Mouse (Mus musculus): ENCODE measurements around the gene Hils1. TPM values are rescaled to one million over a fixed set of nuclear protein-coding genes. Genes with fewer than 3 reads are reported as not detected.

Hils1 gene
- polyA plus RNA-seq, 1 experiment from 2014 or later = not detected

- H3K27me3 ChIP-seq = peaks cover 82% of the 10 kb centered on the region
- no peak overlapping the region for H3K27ac ChIP-seq
- H3K9ac ChIP-seq = peak overlapping the region; percentile 40; the same call in 1 of the 2 replicates
- ATAC-seq = peak; percentile 42
- H3K4me1 ChIP-seq = peaks cover 20% of the 10 kb centered on the region
- no peaks in the 10 kb centered on the region for H3K9me3 ChIP-seq (replicated peaks)
- peak overlapping the region; percentile 64 for H3K4me2 ChIP-seq
- WGBS = under 1% methylated on average over 18 of the region's 18 CpGs
- H3K36me3 ChIP-seq (ENCODE audit: poor library complexity, severe bottlenecking) = no peaks in the 10 kb centered on the region
- H3K4me3 ChIP-seq = peak overlapping the region; percentile 32
Measured at GRCm38 (mm10) chr11:94937335-94937781, 30.0 kb upstream of the Hils1 start.

- peak overlapping the region; percentile 40; the same call in 1 of the 2 replicates for H3K9ac ChIP-seq
- peak overlapping the region; percentile 32 for H3K4me3 ChIP-seq
- peaks cover 79% of the 10 kb centered on the region for H3K27me3 ChIP-seq
- no peaks in the 10 kb centered on the region for H3K9me3 ChIP-seq (replicated peaks)
- no peaks in the 10 kb centered on the region for H3K36me3 ChIP-seq (ENCODE audit: poor library complexity, severe bottlenecking)
- H3K4me2 ChIP-seq = peak overlapping the region; percentile 64
- peaks cover 20% of the 10 kb centered on the region for H3K4me1 ChIP-seq
- ATAC-seq = no peak
- H3K27ac ChIP-seq = no peak overlapping the region
- 1% methylated on average over 15 of the region's 15 CpGs for WGBS
Measured at GRCm38 (mm10) chr11:94937787-94938186, 29.6 kb upstream of the Hils1 start.

GRCm38 (mm10) chr11:94938296-94938695 is 29.1 kb upstream of the Hils1 start:
- Histone ChIP-seq H3K27me3 (peaks cover 75% of the 10 kb centered on the region), H3K27ac (no peak overlapping the region), H3K9me3 (replicated peaks) (no peaks in the 10 kb centered on the region), H3K4me1 (peaks cover 20% of the 10 kb centered on the region), H3K4me2 (peak overlapping the region; percentile 64; the same call in 1 of the 2 replicates), H3K9ac (no peak overlapping the region), H3K36me3 (ENCODE audit: poor library complexity, severe bottlenecking) (no peaks in the 10 kb centered on the region), H3K4me3 (no peak overlapping the region)
- ATAC-seq = no peak
- 24% methylated on average over 9 of the region's 9 CpGs for WGBS

- H3K9ac ChIP-seq = no peak overlapping the region
- 22% methylated on average over 4 of the region's 4 CpGs for WGBS
- H3K27me3 ChIP-seq = peaks cover 66% of the 10 kb centered on the region
- peaks cover 20% of the 10 kb centered on the region for H3K4me1 ChIP-seq
- no peak overlapping the region for H3K27ac ChIP-seq
- H3K9me3 ChIP-seq (replicated peaks) = no peaks in the 10 kb centered on the region
- no peak overlapping the region for H3K4me2 ChIP-seq
- no peak overlapping the region for H3K4me3 ChIP-seq
- ATAC-seq = no peak
- no peaks in the 10 kb centered on the region for H3K36me3 ChIP-seq (ENCODE audit: poor library complexity, severe bottlenecking)
Measured at GRCm38 (mm10) chr11:94939280-94939679, 28.1 kb upstream of the Hils1 start.

- 42% methylated on average over 9 of the region's 9 CpGs for WGBS
- Histone ChIP-seq H3K27ac (no peak overlapping the region), H3K4me2 (no peak overlapping the region), H3K9ac (no peak overlapping the region), H3K9me3 (replicated peaks) (no peaks in the 10 kb centered on the region), H3K36me3 (ENCODE audit: poor library complexity, severe bottlenecking) (no peaks in the 10 kb centered on the region), H3K4me1 (peaks cover 19% of the 10 kb centered on the region), H3K27me3 (peaks cover 52% of the 10 kb centered on the region), H3K4me3 (no peak overlapping the region)
- ATAC-seq = no peak
Measured at GRCm38 (mm10) chr11:94941121-94941520, 26.3 kb upstream of the Hils1 start.

- peaks cover 49% of the 10 kb centered on the region for H3K27me3 ChIP-seq
- ATAC-seq = no peak
Measured at GRCm38 (mm10) chr11:94941776-94942175, 25.6 kb upstream of the Hils1 start.

GRCm38 (mm10) chr11:94942282-94943023 is 24.9 kb upstream of the Hils1 start:
- H3K4me2 ChIP-seq = no peak overlapping the region
- H3K36me3 ChIP-seq (ENCODE audit: poor library complexity, severe bottlenecking) = no peaks in the 10 kb centered on the region
- peaks cover 8% of the 10 kb centered on the region for H3K4me1 ChIP-seq
- peaks cover 47% of the 10 kb centered on the region for H3K27me3 ChIP-seq
- H3K27ac ChIP-seq = no peak overlapping the region
- no peak overlapping the region for H3K4me3 ChIP-seq
- no peak overlapping the region for H3K9ac ChIP-seq
- ATAC-seq = no peak
- no peaks in the 10 kb centered on the region for H3K9me3 ChIP-seq (replicated peaks)
- WGBS = 50% methylated on average over 13 of the region's 13 CpGs

More at GRCm38 (mm10) chr11:94941776-94942175, 25.6 kb upstream of the Hils1 start:
- Histone ChIP-seq H3K36me3 (ENCODE audit: poor library complexity, severe bottlenecking) (no peaks in the 10 kb centered on the region), H3K4me2 (no peak overlapping the region), H3K4me1 (peaks cover 13% of the 10 kb centered on the region), H3K27ac (no peak overlapping the region), H3K9ac (no peak overlapping the region), H3K4me3 (no peak overlapping the region), H3K9me3 (replicated peaks) (no peaks in the 10 kb centered on the region)
- WGBS = 85% methylated on average over 8 of the region's 8 CpGs

- H3K4me2 ChIP-seq = no peak overlapping the region
- 83% methylated on average over 15 of the region's 15 CpGs for WGBS
- H3K4me3 ChIP-seq = no peak overlapping the region
- H3K27me3 ChIP-seq = peaks cover 41% of the 10 kb centered on the region
- ATAC-seq = no peak
- H3K9ac ChIP-seq = no peak overlapping the region
- H3K4me1 ChIP-seq = 0 out of 2 replicates have a peak, but pooled peaks cover 2% of the 10 kb centered on the region
- no peaks in the 10 kb centered on the region for H3K9me3 ChIP-seq (replicated peaks)
- no peak overlapping the region for H3K27ac ChIP-seq
- no peaks in the 10 kb centered on the region for H3K36me3 ChIP-seq (ENCODE audit: poor library complexity, severe bottlenecking)
Measured at GRCm38 (mm10) chr11:94943054-94943453, 24.3 kb upstream of the Hils1 start.

GRCm38 (mm10) chr11:94944295-94944694 is 23.1 kb upstream of the Hils1 start:
- Histone ChIP-seq H3K27ac (no peak overlapping the region), H3K9me3 (replicated peaks) (no peaks in the 10 kb centered on the region), H3K4me1 (no peaks in the 10 kb centered on the region), H3K4me3 (no peak overlapping the region), H3K4me2 (no peak overlapping the region), H3K9ac (no peak overlapping the region), H3K36me3 (ENCODE audit: poor library complexity, severe bottlenecking) (no peaks in the 10 kb centered on the region), H3K27me3 (peaks cover 30% of the 10 kb centered on the region)
- ATAC-seq = no peak
- 17% methylated on average over 8 of the region's 8 CpGs for WGBS

GRCm38 (mm10) chr11:94945236-94945635 is 22.2 kb upstream of the Hils1 start:
- H3K9me3 ChIP-seq (replicated peaks) = no peaks in the 10 kb centered on the region
- ATAC-seq = no peak

GRCm38 (mm10) chr11:94952169-94952568 is 15.2 kb upstream of the Hils1 start:
- peak overlapping the region; percentile 26 for H3K4me2 ChIP-seq
- no peak overlapping the region for H3K4me3 ChIP-seq
- no peak overlapping the region for H3K9ac ChIP-seq
- 5% methylated on average over 6 of the region's 6 CpGs for WGBS
- no peaks in the 10 kb centered on the region for H3K9me3 ChIP-seq (replicated peaks)
- peaks cover 31% of the 10 kb centered on the region for H3K4me1 ChIP-seq
- H3K36me3 ChIP-seq (ENCODE audit: poor library complexity, severe bottlenecking) = no peaks in the 10 kb centered on the region
- peak overlapping the region; percentile 66 for H3K27ac ChIP-seq
- peak; percentile 21; the same call in 1 of the 2 replicates for ATAC-seq
- no peaks in the 10 kb centered on the region for H3K27me3 ChIP-seq

More at GRCm38 (mm10) chr11:94945236-94945635, 22.2 kb upstream of the Hils1 start:
- Histone ChIP-seq H3K27me3 (peaks cover 20% of the 10 kb centered on the region; the same call in 1 of the 2 replicates), H3K9ac (no peak overlapping the region), H3K36me3 (ENCODE audit: poor library complexity, severe bottlenecking) (no peaks in the 10 kb centered on the region), H3K27ac (no peak overlapping the region), H3K4me3 (no peak overlapping the region), H3K4me2 (no peak overlapping the region), H3K4me1 (no peaks in the 10 kb centered on the region)
- WGBS = 89% methylated on average over 12 of the region's 12 CpGs

GRCm38 (mm10) chr11:94955103-94955502 is 12.3 kb upstream of the Hils1 start:
- H3K9me3 ChIP-seq (replicated peaks) = no peaks in the 10 kb centered on the region
- no peak overlapping the region; the same call in 1 of the 2 replicates for H3K27ac ChIP-seq
- peak; percentile 70; the same call in 1 of the 2 replicates for ATAC-seq
- H3K4me2 ChIP-seq = peak overlapping the region; percentile 25
- H3K36me3 ChIP-seq (ENCODE audit: poor library complexity, severe bottlenecking) = no peaks in the 10 kb centered on the region
- H3K4me3 ChIP-seq = no peak overlapping the region
- no peak overlapping the region; the same call in 1 of the 2 replicates for H3K9ac ChIP-seq
- H3K4me1 ChIP-seq = peaks cover 43% of the 10 kb centered on the region
- 42% methylated on average over 9 of the region's 9 CpGs for WGBS
- H3K27me3 ChIP-seq = no peaks in the 10 kb centered on the region

Data from forebrain, embryonic 13.5 days (tissue).